Mouse (Mus musculus): ENCODE measurements around the gene Padi2.

The Padi2 gene

GRCm38 (mm10) chr4:140958319-140958718 lies 52.2 kb downstream of the Padi2 start:
- DNase-seq (ENCODE audit: low read depth in 2 of 2, low spot score in 2 of 2) = no peak

DNA sequence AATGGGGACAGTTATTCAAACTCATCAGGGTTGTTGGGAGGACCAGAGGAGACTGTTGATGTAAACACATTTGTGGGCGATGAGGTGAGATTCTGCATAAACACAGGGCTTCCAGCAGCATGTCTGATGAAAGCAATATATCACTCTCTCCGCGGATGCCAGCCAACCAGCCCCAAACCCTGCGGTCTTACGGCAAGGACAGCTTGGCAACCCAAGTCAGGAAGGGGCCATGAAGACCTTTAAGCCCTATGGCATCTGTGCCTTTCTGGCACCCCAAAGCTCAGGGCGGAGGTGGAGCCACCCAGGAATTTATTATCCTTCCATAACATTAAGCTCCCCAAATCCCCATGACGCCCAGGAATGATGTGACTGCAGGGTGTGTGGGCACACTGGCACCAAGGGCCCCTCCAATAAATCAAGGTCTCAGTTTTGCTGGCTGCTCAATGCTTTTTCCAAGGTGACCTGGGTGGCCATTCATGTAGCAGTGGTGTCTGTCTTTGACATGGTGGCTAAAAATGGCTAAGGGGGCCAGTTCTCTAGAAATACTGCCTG lies 53.1 kb downstream of the Padi2 start:
- DNase-seq (ENCODE audit: low read depth in 2 of 2, low spot score in 2 of 2) = no peak

GRCm38 (mm10) chr4:140959715-140960479 lies 53.8 kb downstream of the Padi2 start:
- DNase-seq (ENCODE audit: low read depth in 2 of 2, low spot score in 2 of 2) = no peak

DNA sequence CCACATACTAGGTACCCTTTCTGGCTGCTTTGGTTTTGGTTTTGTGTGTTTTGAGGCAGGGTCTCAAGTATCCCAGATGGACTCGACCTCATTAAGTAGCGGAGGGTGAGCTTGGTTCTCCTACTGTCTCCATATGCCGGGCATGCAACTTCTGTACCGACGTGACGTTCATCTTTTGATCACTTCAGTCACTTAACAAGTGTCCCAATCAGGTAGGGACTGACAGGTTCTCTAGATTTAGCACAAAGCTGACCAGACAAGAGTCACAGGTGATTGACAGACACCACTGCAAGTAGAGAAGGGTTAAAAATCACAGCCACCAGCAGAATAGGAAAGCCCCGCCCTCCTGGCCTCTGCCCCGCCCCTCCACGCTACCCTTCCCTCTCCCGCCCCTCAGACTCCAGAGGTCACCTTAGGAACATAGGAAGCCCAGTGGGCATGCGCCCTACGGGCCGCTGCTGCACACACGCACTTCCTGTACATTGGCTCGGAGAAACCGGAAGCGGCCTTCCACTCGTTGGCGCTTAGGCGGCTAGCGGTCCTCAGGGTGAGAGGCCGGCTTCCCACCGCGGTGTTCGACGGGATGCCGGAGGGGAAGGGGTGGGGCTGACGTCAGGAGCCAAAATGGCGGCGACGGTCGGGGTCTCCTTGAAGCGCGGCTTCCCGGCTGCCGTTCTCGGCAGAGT lies 54.8 kb downstream of the Padi2 start, which contains the start of gene Sdhb:
Sdhb (plus strand) TSS at position 423 of the 686 bp plus-strand sequence.
- DNase-seq (ENCODE audit: low read depth in 2 of 2, low spot score in 2 of 2) = peak; percentile 89 to 91

GRCm38 (mm10) chr4:140961467-140962206 lies 55.5 kb downstream of the Padi2 start:
- no peak for DNase-seq (ENCODE audit: low read depth in 2 of 2, low spot score in 2 of 2)

GRCm38 (mm10) chr4:140962207-140962909 lies 56.2 kb downstream of the Padi2 start:
- no peak for DNase-seq (ENCODE audit: low read depth in 2 of 2, low spot score in 2 of 2)

DNA sequence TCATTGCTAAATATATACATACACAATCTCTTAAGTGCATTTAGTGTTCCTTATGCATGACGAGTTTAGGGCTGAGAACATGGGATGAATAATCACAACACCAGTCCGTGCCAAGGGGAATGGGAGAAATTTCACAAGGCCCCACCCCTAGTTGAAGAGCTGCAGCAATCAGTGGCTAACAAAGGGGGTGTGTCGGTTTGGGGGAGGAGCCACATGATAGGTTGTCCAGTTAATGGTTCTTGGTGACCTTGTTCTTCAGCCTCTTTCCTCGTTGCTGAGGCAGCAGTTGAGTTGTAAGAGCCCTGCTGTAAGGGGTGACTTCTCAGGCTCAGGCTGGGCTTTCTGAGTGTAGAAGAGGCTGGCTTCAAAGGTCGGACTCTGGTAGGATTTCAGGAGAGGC lies 56.8 kb downstream of the Padi2 start:
- no peak for DNase-seq (ENCODE audit: low read depth in 2 of 2, low spot score in 2 of 2)

GRCm38 (mm10) chr4:140963941-140964597 lies 57.9 kb downstream of the Padi2 start:
- no peak for DNase-seq (ENCODE audit: low read depth in 2 of 2, low spot score in 2 of 2)

- DNase-seq (ENCODE audit: low read depth in 2 of 2, low spot score in 2 of 2) = peak; percentile 58 to 75
Observed at GRCm38 (mm10) chr4:140964620-140965019, 58.5 kb downstream of the Padi2 start.

GRCm38 (mm10) chr4:140967386-140968159 lies 61.4 kb downstream of the Padi2 start:
- DNase-seq (ENCODE audit: low read depth in 2 of 2, low spot score in 2 of 2) = no peak

GRCm38 (mm10) chr4:140971691-140972090 lies 65.5 kb downstream of the Padi2 start:
- no peak for DNase-seq (ENCODE audit: low read depth in 2 of 2, low spot score in 2 of 2)

GRCm38 (mm10) chr4:140974408-140974807 lies 68.3 kb downstream of the Padi2 start:
- DNase-seq (ENCODE audit: low read depth in 2 of 2, low spot score in 2 of 2) = no peak

DNA sequence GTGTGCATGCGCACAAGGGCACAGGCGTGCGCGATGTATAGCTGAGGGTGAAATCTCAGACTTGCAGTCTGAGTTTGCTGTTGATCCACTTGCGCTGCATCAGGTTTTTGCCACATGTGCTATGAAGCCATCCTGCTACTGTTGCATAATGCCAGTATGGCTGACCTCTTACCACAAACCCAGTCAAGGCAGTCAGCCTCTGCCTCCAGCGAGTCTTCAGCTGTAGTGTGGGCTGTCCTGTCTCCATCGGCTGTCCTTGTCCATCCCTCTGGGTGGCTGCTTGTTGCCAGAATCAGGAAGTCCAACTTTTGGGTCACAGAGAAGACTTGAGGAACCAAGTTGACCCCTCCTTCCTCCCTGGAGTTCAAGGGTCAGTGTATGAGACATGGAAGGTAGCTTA lies 69.2 kb downstream of the Padi2 start:
- no peak for DNase-seq (ENCODE audit: low read depth in 2 of 2, low spot score in 2 of 2)

GRCm38 (mm10) chr4:140977278-140977677 lies 71.1 kb downstream of the Padi2 start:
- DNase-seq (ENCODE audit: low read depth in 2 of 2, low spot score in 2 of 2) = no peak

- DNase-seq (ENCODE audit: low read depth in 2 of 2, low spot score in 2 of 2) = no peak
Observed at GRCm38 (mm10) chr4:140977886-140978692, 71.9 kb downstream of the Padi2 start.

DNA sequence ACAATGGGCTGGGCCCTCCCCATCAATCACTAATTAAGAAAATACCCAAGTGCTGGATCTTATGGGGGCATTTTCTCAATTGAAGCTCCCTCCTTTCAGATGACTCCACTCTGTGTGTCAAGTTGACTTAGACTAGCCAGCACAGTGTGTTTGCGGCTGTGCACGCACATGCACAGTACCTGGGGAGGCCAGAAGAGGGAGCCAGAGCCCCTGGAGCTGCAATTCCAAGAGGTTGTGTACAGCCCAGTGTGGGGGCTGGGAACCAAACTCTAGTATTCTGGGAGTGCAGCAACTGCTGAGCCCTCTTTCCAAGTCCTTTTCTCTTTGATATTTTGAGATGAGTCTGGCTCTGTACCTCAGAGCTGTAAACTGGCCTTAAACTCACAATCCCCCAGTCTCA lies 75.5 kb downstream of the Padi2 start:
- no peak for DNase-seq (ENCODE audit: low read depth in 2 of 2, low spot score in 2 of 2)

DNA sequence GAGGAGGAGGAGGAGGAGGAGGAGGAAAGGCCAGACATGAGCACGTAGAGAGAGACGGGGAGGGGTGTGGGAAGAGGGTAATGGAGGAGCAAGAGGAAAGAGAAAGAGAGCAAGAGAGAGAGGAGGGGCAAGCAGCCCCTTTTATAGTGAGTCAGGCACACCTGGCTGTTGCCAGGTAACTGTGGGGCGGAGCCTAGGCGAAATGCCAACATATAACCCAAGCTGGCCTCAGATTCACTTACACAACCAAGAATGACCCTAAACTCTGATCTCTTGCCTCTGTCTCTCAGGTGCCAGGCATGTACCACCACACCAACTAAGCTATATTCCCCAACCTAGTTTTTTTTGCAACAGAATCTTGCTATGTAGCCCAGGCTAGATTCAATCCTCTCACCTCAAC lies 76.7 kb downstream of the Padi2 start:
- no peak for DNase-seq (ENCODE audit: low read depth in 2 of 2, low spot score in 2 of 2)

GRCm38 (mm10) chr4:140983442-140983841 lies 77.3 kb downstream of the Padi2 start:
- peak; percentile 25 to 32 for DNase-seq (ENCODE audit: low read depth in 2 of 2, low spot score in 2 of 2)

GRCm38 (mm10) chr4:140984544-140984943 lies 78.4 kb downstream of the Padi2 start:
- no peak for DNase-seq (ENCODE audit: low read depth in 2 of 2, low spot score in 2 of 2)

All from CD8-positive naive resting alpha-beta T cell, adult 2 months (primary cell).